Mouse (Mus musculus) MEL (cell line): ENCODE results near the gene Aatf. TPM values are rescaled to one million over a fixed set of nuclear protein-coding genes. Genes with fewer than 3 reads are reported as not detected.

Experiments
- DNase-seq: peaks from one replicate; pipeline ENCODE4 v3.0.0; 2011; ENCODE audit warnings: low read depth, low spot score
- H3K27ac ChIP-seq: 2 replicates; pipeline ENCODE4 v1.5.1; 2012; ENCODE audit warnings: low read depth, mild to moderate bottlenecking, control low read depth, low read length, moderate library complexity; ENCODE audit not compliant: control insufficient read depth
- H3K27me3 ChIP-seq, 2 experiments: fragments of 150-350 bp in 1 of 2; sonication (generic) in 1 of 2; 2 replicates each; pipeline ENCODE4 v1.6.1; 2012; ENCODE audit warnings: low read length in 2 of 2, mild to moderate bottlenecking in 2 of 2, improper control_type of control experiment in 1 of 2, moderate library complexity in 1 of 2; ENCODE audit not compliant: insufficient read depth in 2 of 2, control insufficient read depth in 1 of 2
- H3K36me3 ChIP-seq, 2 experiments: 2 replicates each; pipeline ENCODE4 v1.6.1; 2012 to 2014; ENCODE audit warnings: low read length in 2 of 2, improper control_type of control experiment in 1 of 2, inconsistent platforms in 1 of 2, mild to moderate bottlenecking in 1 of 2; ENCODE audit not compliant: insufficient read depth in 2 of 2, control insufficient read depth in 1 of 2
- H3K4me1 ChIP-seq, 2 experiments: fragments of 150-350 bp in 1 of 2; sonication (generic) in 1 of 2; 2 replicates each; pipeline ENCODE4 v1.6.1; 2012; ENCODE audit warnings: low read length in 2 of 2, improper control_type of control experiment in 1 of 2, mild to moderate bottlenecking in 1 of 2; ENCODE audit not compliant: insufficient read depth in 2 of 2, control insufficient read depth in 1 of 2
- H3K4me3 ChIP-seq, 2 experiments: fragments of 150-350 bp in 1 of 2; sonication (generic) in 1 of 2; 2 replicates each; pipeline ENCODE4 v1.5.1; 2012; ENCODE audit warnings: low read depth in 2 of 2, low read length in 2 of 2, mild to moderate bottlenecking in 2 of 2, moderate library complexity in 2 of 2, control low read depth in 1 of 2, improper control_type of control experiment in 1 of 2; ENCODE audit not compliant: control insufficient read depth in 1 of 2, insufficient read depth in 1 of 2
- H3K79me2 ChIP-seq: 2 replicates; pipeline ENCODE4 v1.6.1; 2012; ENCODE audit warnings: mild to moderate bottlenecking, low read length, moderate library complexity; ENCODE audit not compliant: control insufficient read depth, poor library complexity, insufficient read depth
- H3K9ac ChIP-seq: 2 replicates; pipeline ENCODE4 v1.6.1; 2012; ENCODE audit warnings: low read depth, mild to moderate bottlenecking, control low read depth, low read length, moderate library complexity; ENCODE audit not compliant: control insufficient read depth, poor library complexity, severe bottlenecking
- H3K9me3 ChIP-seq: fragments of 150-350 bp; sonication (generic); replicated peaks from 2 replicates; pipeline ENCODE4 v1.6.1; 2012; ENCODE audit warnings: mild to moderate bottlenecking, low read length, improper control_type of control experiment, moderate library complexity; ENCODE audit not compliant: insufficient read depth
- BHLHE40 ChIP-seq: IDR thresholded peaks from 2 replicates; pipeline ENCODE4 v1.6.1; 2012; ENCODE audit warnings: low read depth, mild to moderate bottlenecking, inconsistent platforms, low read length, improper control_type of control experiment, borderline replicate concordance
- CHD2 ChIP-seq: IDR thresholded peaks from 2 replicates; pipeline ENCODE4 v1.6.1; 2011; ENCODE audit warnings: low read length, improper control_type of control experiment
- EP300 ChIP-seq, 2 experiments: IDR thresholded peaks; 2 replicates each; pipeline ENCODE4 v1.6.1; 2011; ENCODE audit warnings: improper control_type of control experiment in 2 of 2, low read length in 2 of 2, low read depth in 1 of 2, mild to moderate bottlenecking in 1 of 2
- GABPA ChIP-seq: IDR thresholded peaks from 2 replicates; pipeline ENCODE4 v1.6.1; 2012; ENCODE audit warnings: low read depth, mild to moderate bottlenecking, inconsistent platforms, low read length, improper control_type of control experiment, moderate library complexity
- GATA1 ChIP-seq: IDR thresholded peaks from 2 replicates; pipeline ENCODE4 v1.6.1; 2011; ENCODE audit warnings: low read depth, low read length, improper control_type of control experiment
- HCFC1 ChIP-seq: IDR thresholded peaks from 2 replicates; pipeline ENCODE4 v1.6.1; 2012; ENCODE audit warnings: low read depth, mild to moderate bottlenecking, inconsistent platforms, low read length, improper control_type of control experiment, moderate library complexity
- JUND ChIP-seq: IDR thresholded peaks from 2 replicates; pipeline ENCODE4 v1.6.1; 2011; ENCODE audit warnings: low read depth, mild to moderate bottlenecking, improper control_type of control experiment, low read length
- MAX ChIP-seq: IDR thresholded peaks from 2 replicates; pipeline ENCODE4 v1.6.1; 2011; ENCODE audit warnings: low read length, improper control_type of control experiment
- MAZ ChIP-seq: IDR thresholded peaks from 2 replicates; pipeline ENCODE4 v1.6.1; 2012; ENCODE audit warnings: low read depth, mild to moderate bottlenecking, inconsistent platforms, low read length, improper control_type of control experiment
- MXI1 ChIP-seq: IDR thresholded peaks from 2 replicates; pipeline ENCODE4 v1.6.1; 2011; ENCODE audit warnings: mild to moderate bottlenecking, low read depth, low read length, improper control_type of control experiment
- POLR2A ChIP-seq, 2 experiments: IDR thresholded peaks; 2 replicates each; pipeline ENCODE4 v1.6.1; 2011 to 2012; ENCODE audit warnings: low read length in 2 of 2, mild to moderate bottlenecking in 2 of 2, control low read depth in 1 of 2, improper control_type of control experiment in 1 of 2, low read depth in 1 of 2, moderate library complexity in 1 of 2; ENCODE audit not compliant: control insufficient read depth in 1 of 2, insufficient read depth in 1 of 2, poor library complexity in 1 of 2
- POLR2AphosphoS5 ChIP-seq: IDR thresholded peaks from 2 replicates; pipeline ENCODE4 v1.6.1; 2012; ENCODE audit warnings: low read depth, borderline replicate concordance, mild to moderate bottlenecking, inconsistent platforms, low read length, moderate library complexity, mixed read lengths
- RAD21 ChIP-seq: IDR thresholded peaks from 2 replicates; pipeline ENCODE4 v1.6.1; 2011; ENCODE audit warnings: mild to moderate bottlenecking, low read depth, low read length, improper control_type of control experiment
- RCOR1 ChIP-seq: IDR thresholded peaks from 2 replicates; pipeline ENCODE4 v1.6.1; 2012; ENCODE audit warnings: low read depth, mild to moderate bottlenecking, inconsistent platforms, low read length, improper control_type of control experiment
- SMC3 ChIP-seq: IDR thresholded peaks from 2 replicates; pipeline ENCODE4 v1.6.1; 2011; ENCODE audit warnings: low read depth, low read length, improper control_type of control experiment
- ZNF384 ChIP-seq: IDR thresholded peaks from 2 replicates; pipeline ENCODE4 v1.6.1; 2012; ENCODE audit warnings: low read depth, mild to moderate bottlenecking, inconsistent platforms, low read length, improper control_type of control experiment
- polyA plus RNA-seq, 2 experiments: library from polyadenylated mRNA; stranded (reverse) in 1 of 2; unstranded in 1 of 2; fragments of >175 nt in 1 of 2; fragments of >200 nt in 1 of 2; gene quantifications; 2 replicates each; pipeline versions ENCODE4 v1.2.1 to v1.2.4; 2012; ENCODE audit warnings: low replicate concordance in 2 of 2, low read depth in 1 of 2; ENCODE audit not compliant: insufficient read length in 2 of 2, insufficient read depth in 1 of 2, missing spikeins in 1 of 2
- total RNA-seq: library from RNA; depleted of rRNA; stranded (reverse); fragments of 300-350 nt; gene quantifications from 2 replicates; pipeline ENCODE4 v1.2.3, GENCODE M21; 2012

The Aatf gene
- total and polyA plus RNA-seq, 3 experiments = 187 to 243 TPM; not detected in 1

- Histone ChIP-seq H3K4me1 (peaks cover 0 to 3% of the 10 kb centered on the region in 2 experiments; a peak in 1 of 4 replicates), H3K27ac (no peak overlapping the region), H3K79me2 (peaks cover under 1% of the 10 kb centered on the region), H3K27me3 (no peaks in the 10 kb centered on the region; a peak in 2 of 4 replicates), H3K4me3 (no peak overlapping the region), H3K9me3 (no peaks in the 10 kb centered on the region), H3K36me3 (peaks cover 0 to 5% of the 10 kb centered on the region in 2 experiments; a peak in 1 of 4 replicates), H3K9ac (no peak overlapping the region)
- no peak for DNase-seq
- no peak for TF ChIP-seq POLR2AphosphoS5
- no peak for TF ChIP-seq BHLHE40
- TF ChIP-seq EP300 (IDR thresholded peaks at IDR 0.05; ENCODE audit: low read depth in 1 of 2, low read length in 2 of 2) = no peak
- no peak for TF ChIP-seq ZNF384
- TF ChIP-seq MAX = no peak
- TF ChIP-seq RAD21 = no peak
- TF ChIP-seq RCOR1 = no peak
- TF ChIP-seq CHD2 = no peak
- no peak for TF ChIP-seq POLR2A (IDR thresholded peaks at IDR 0.05; ENCODE audit: control insufficient read depth in 1 of 2, insufficient read depth in 1 of 2, low read depth in 1 of 2, low read length in 2 of 2, poor library complexity in 1 of 2)
- no peak for TF ChIP-seq GABPA
- TF ChIP-seq JUND = no peak
- no peak for TF ChIP-seq MAZ
- no peak for TF ChIP-seq MXI1
- TF ChIP-seq SMC3 = no peak
- TF ChIP-seq HCFC1 = no peak
Measured at GRCm38 (mm10) chr11:84518261-84518660, 4.9 kb upstream of the Aatf start.

- no peak for TF ChIP-seq GATA1
- DNase-seq = no peak
- Histone ChIP-seq H3K36me3 (peaks cover 0 to 5% of the 10 kb centered on the region in 2 experiments; a peak in 2 of 4 replicates), H3K27ac (no peak overlapping the region), H3K9me3 (no peaks in the 10 kb centered on the region), H3K79me2 (peaks cover 8% of the 10 kb centered on the region), H3K9ac (no peak overlapping the region), H3K4me3 (no peak overlapping the region), H3K4me1 (peaks cover 0 to 3% of the 10 kb centered on the region in 2 experiments; a peak in 1 of 4 replicates), H3K27me3 (no peaks in the 10 kb centered on the region; a peak in 2 of 4 replicates)
Measured at GRCm38 (mm10) chr11:84517431-84517830, 4.1 kb upstream of the Aatf start.
